ENCODE assay signal across 12 mouse cellular contexts in the genomic region with DNA sequence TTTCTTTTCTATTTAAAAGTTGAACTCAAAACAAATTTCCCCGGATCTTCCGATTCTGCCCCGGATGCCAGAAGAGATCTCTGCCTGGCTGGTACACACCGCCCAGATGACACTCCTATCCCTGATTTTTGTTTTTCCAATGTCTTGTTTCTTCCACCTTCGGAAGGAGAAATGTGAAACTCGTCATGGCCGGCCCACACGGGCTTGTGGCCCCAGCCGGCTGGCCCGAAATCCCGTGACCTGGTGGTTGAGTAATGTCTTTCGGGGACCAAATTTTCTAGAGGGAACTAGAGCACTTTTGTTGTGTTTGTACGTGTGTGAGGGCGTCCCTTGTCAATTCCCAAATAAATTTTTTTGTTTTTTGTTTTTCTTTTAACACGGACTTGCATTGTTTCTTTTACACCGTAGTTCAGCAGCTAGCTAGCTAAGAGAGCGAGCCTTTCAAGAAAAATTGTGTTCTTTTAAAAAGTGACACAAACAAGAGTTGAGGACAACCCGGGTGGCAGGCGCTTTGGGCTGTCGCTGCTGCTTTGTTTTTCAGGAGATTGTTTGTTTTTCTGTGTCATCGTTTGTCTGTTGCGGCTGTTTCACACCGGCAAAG. TPM values are rescaled to one million over a fixed set of nuclear protein-coding genes. Genes with fewer than 3 reads are reported as not detected.
A peak's percentile ranks its signal among the peaks of the same experiment; 100 is the strongest.
DNase-seq lines count a peak whose midpoint lies in the region; ATAC-seq lines count a peak whose summit lies in the region.
"Had no signal": no experiment of that assay in that cellular context is flagged by ENCODE, and none has a peak within 500 bp of the region (broad histone marks: within the 10 kb centered on the region; RNA-seq: fewer than 3 reads in every experiment).

No protein-coding gene starts in this region.

- DNase-seq in CD4-positive, CD25-positive, alpha-beta regulatory T cell, adult 2 months (ENCODE audit: low read depth, low spot score): peak; percentile 12
- peak; percentile 18 for DNase-seq in kidney, postnatal 10 days
- no peak for DNase-seq in kidney, postnatal 25 days
- peak; percentile 43 for DNase-seq in embryonic facial prominence, embryonic 11.5 days (ENCODE audit: low spot score)
- peak; percentile 68 for DNase-seq in limb, embryonic 11.5 days (ENCODE audit: low spot score)
- no peak for DNase-seq in cerebellum, adult 11-12 months
- no peak for DNase-seq in spleen, postnatal 36 days (ENCODE audit: low spot score in 2 of 2)
- DNase-seq: kidney, adult 11 months; thymus, postnatal 14 days had no signal

- H3K9me3 ChIP-seq in embryonic facial prominence, embryonic 11.5 days (replicated peaks; ENCODE audit: control insufficient read depth, low read length): no peaks in the 10 kb centered on the region
- no peaks in the 10 kb centered on the region for H3K9me3 ChIP-seq in limb, embryonic 11.5 days (ENCODE audit: control insufficient read depth, low read length)

- H3K27ac ChIP-seq in embryonic facial prominence, embryonic 11.5 days (replicated peaks; ENCODE audit: low read depth, low read length): no peak overlapping the region
- no peak overlapping the region for H3K27ac ChIP-seq in limb, embryonic 11.5 days (replicated peaks; ENCODE audit: low read depth, low read length)
- H3K27ac ChIP-seq: liver, embryonic 14.5 days had no signal

- H3K4me3 ChIP-seq in embryonic facial prominence, embryonic 11.5 days (ENCODE audit: low read depth, low read length): peak overlapping the region; percentile 49
- H3K4me3 ChIP-seq in limb, embryonic 11.5 days (ENCODE audit: low read depth, low read length): no peak overlapping the region

- peaks cover 9% of the 10 kb centered on the region for H3K4me1 ChIP-seq in embryonic facial prominence, embryonic 11.5 days (ENCODE audit: control insufficient read depth, insufficient read depth, low read length)
- H3K4me1 ChIP-seq in limb, embryonic 11.5 days (ENCODE audit: control insufficient read depth, insufficient read depth, low read length): peaks cover 24% of the 10 kb centered on the region

- WGBS in embryonic facial prominence, embryonic 11.5 days: under 1% methylated on average over 23 of the region's 23 CpGs
- under 1% methylated on average over 23 of the region's 23 CpGs for WGBS in limb, embryonic 11.5 days

- 0 out of 2 replicates have a peak overlapping the region, but pooled peaks have one; percentile 5 for H3K4me2 ChIP-seq in embryonic facial prominence, embryonic 11.5 days (ENCODE audit: low read depth, low read length)
- no peak overlapping the region for H3K4me2 ChIP-seq in limb, embryonic 11.5 days (ENCODE audit: low read depth, severe bottlenecking)

- no peaks in the 10 kb centered on the region for H3K36me3 ChIP-seq in embryonic facial prominence, embryonic 11.5 days (replicated peaks; ENCODE audit: control insufficient read depth, insufficient read depth, low read depth, low read length)
- no peaks in the 10 kb centered on the region for H3K36me3 ChIP-seq in limb, embryonic 11.5 days (ENCODE audit: control insufficient read depth, insufficient read depth, low read length)
- H3K36me3 ChIP-seq: G1E had no signal

- no peak for ATAC-seq in CD4-positive, CD25-positive, alpha-beta regulatory T cell, adult 4 months
- ATAC-seq in embryonic facial prominence, embryonic 11.5 days (replicated peaks; ENCODE audit: insufficient number of reproducible peaks, low FRiP score, low TSS enrichment, low read depth): no peak
- no peak for ATAC-seq in limb, embryonic 11.5 days (ENCODE audit: insufficient number of reproducible peaks, low FRiP score, low TSS enrichment, low read depth)

- H3K9ac ChIP-seq in embryonic facial prominence, embryonic 11.5 days (replicated peaks; ENCODE audit: low read length): peak overlapping the region; percentile 2; the same call in 1 of the 2 replicates
- H3K9ac ChIP-seq in limb, embryonic 11.5 days (ENCODE audit: low read length): no peak overlapping the region
- H3K9ac ChIP-seq: liver, embryonic 14.5 days had no signal

- H3K27me3 ChIP-seq in embryonic facial prominence, embryonic 11.5 days (ENCODE audit: control insufficient read depth, insufficient read depth, low read length): peaks cover 68% of the 10 kb centered on the region
- H3K27me3 ChIP-seq in limb, embryonic 11.5 days (ENCODE audit: control insufficient read depth, insufficient read depth, low read length): peaks cover 83% of the 10 kb centered on the region

RNA-seq across cellular contexts. Expression of gene Foxl2, which starts 2.8 kb away (rescaled TPM):
- not detected for polyA plus RNA-seq in CD4-positive, CD25-positive, alpha-beta regulatory T cell, adult 4 months (2017; shearing (Covaris generic))
- polyA plus RNA-seq in embryonic facial prominence, embryonic 11.5 days (2014; fragmentation: Nextera tagmentation; extraction: Ambion mirVana): 4.4 and 4.9 TPM in 2 replicates
- not detected in 2 replicates for polyA plus RNA-seq in limb, embryonic 11.5 days (2014; fragmentation: Nextera tagmentation; extraction: Ambion mirVana)
- polyA plus RNA-seq: G1E; liver, embryonic 14.5 days had no signal

RNA-seq across cellular contexts. Expression of gene Faim, which starts 28.3 kb away (rescaled TPM):
- polyA plus RNA-seq in CD4-positive, CD25-positive, alpha-beta regulatory T cell, adult 4 months (2017; shearing (Covaris generic)): 10 to 100 TPM; 48.3 to 57.8 TPM
- 68.7 and 69.7 TPM in 2 replicates for polyA plus RNA-seq in embryonic facial prominence, embryonic 11.5 days (2014; fragmentation: Nextera tagmentation; extraction: Ambion mirVana)
- 58.5 TPM in 2 replicates for polyA plus RNA-seq in limb, embryonic 11.5 days (2014; fragmentation: Nextera tagmentation; extraction: Ambion mirVana)

RNA-seq across cellular contexts. Expression of gene 7420426K07Rik, which starts 54.9 kb away (rescaled TPM):
- not detected for polyA plus RNA-seq in CD4-positive, CD25-positive, alpha-beta regulatory T cell, adult 4 months (2017; shearing (Covaris generic))
- not detected in 2 replicates for polyA plus RNA-seq in embryonic facial prominence, embryonic 11.5 days (2014; fragmentation: Nextera tagmentation; extraction: Ambion mirVana)
- polyA plus RNA-seq in limb, embryonic 11.5 days (2014; fragmentation: Nextera tagmentation; extraction: Ambion mirVana): not detected in 2 replicates
- polyA plus RNA-seq: G1E; liver, embryonic 14.5 days had no signal

Comparison
In these comparisons a context has a peak if more than half of its experiments do, and no peak if none do; other contexts are left out.
1. DNase-seq: peak in CD4-positive, CD25-positive, alpha-beta regulatory T cell, adult 2 months (single experiment), kidney, postnatal 10 days (single experiment), embryonic facial prominence, embryonic 11.5 days (single experiment) and limb, embryonic 11.5 days (single experiment); none in kidney, postnatal 25 days (0 of 2), cerebellum, adult 11-12 months (single experiment) and spleen, postnatal 36 days (0 of 2).